Mouse (Mus musculus): ENCODE data around the gene T. TPM values are rescaled to one million over a fixed set of nuclear protein-coding genes. Genes with fewer than 3 reads are reported as not detected.
A peak's percentile ranks its signal among the peaks of the same experiment; 100 is the strongest.

T gene
- total and polyA plus RNA-seq, 2 experiments from 2014 or later = 0.31 to 0.52 TPM

DNA sequence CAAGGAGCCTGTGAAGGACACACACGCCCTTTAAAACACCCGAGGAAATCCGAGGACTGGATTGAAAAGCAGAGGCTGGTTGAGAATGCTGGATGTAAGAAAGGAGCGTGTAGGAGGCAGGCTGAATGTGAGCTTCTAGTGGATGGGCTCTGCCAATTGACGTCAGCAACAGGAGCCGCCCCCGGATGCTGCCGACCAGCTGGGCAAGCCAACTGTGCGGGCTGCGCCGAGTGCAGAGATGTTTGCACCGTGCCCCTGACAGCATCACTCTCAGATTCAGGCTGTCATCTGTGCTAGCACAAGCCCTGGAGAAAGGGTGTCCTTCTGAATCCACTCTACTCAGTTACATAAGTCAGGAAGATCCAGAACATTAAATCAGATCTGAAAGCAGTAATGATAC is 53.6 kb downstream of the T start:
- H3K9ac ChIP-seq (replicated peaks; ENCODE audit: low read length) = no peak overlapping the region
- peak; percentile 49 for DNase-seq (ENCODE audit: low spot score)
- H3K9me3 ChIP-seq (ENCODE audit: low read length) = no peaks in the 10 kb centered on the region
- H3K27me3 ChIP-seq (ENCODE audit: insufficient read depth, low read length) = no peaks in the 10 kb centered on the region
- 0 out of 2 replicates have a peak overlapping the region, but pooled peaks have one; percentile 0 for H3K4me2 ChIP-seq (ENCODE audit: low read depth, low read length)
- no peaks in the 10 kb centered on the region for H3K4me1 ChIP-seq (ENCODE audit: insufficient read depth, low read length)
- H3K27ac ChIP-seq = no peak overlapping the region
- no peak for TF ChIP-seq CTCF (IDR thresholded peaks at IDR 0.05; ENCODE audit: low read depth)
- H3K4me3 ChIP-seq (ENCODE audit: low read length) = no peak overlapping the region
- H3K36me3 ChIP-seq (ENCODE audit: insufficient read depth, low read length) = no peaks in the 10 kb centered on the region
- 44% methylated on average over 12 of the region's 12 CpGs for WGBS
- ATAC-seq = no peak

DNA sequence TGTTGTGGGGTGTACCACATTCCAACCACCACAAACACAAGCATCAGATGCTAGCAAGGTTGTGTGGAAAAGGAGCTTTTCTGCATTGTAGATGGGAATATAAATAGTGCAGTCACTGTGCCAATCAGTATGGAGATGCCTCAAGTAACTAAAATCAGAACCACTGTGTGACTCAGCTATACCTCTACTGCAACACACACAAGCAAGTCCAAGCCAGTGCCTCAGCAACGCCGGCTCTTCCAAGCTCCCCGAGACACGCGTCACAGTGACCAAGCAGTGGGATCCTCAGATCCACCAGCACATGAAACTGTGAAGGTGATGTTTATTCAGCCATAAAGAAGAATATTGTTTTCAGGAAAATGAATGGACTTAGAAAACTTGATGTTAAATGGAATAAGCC is 56.7 kb downstream of the T start:
- no peak overlapping the region for H3K9ac ChIP-seq (replicated peaks; ENCODE audit: low read length)
- H3K4me3 ChIP-seq (ENCODE audit: low read length) = no peak overlapping the region
- no peak overlapping the region for H3K27ac ChIP-seq
- no peak for DNase-seq (ENCODE audit: low spot score)
- no peaks in the 10 kb centered on the region for H3K9me3 ChIP-seq (ENCODE audit: low read length)
- no peak overlapping the region for H3K4me2 ChIP-seq (ENCODE audit: low read depth, low read length)
- H3K4me1 ChIP-seq (ENCODE audit: insufficient read depth, low read length) = no peaks in the 10 kb centered on the region
- H3K27me3 ChIP-seq (ENCODE audit: insufficient read depth, low read length) = no peaks in the 10 kb centered on the region
- 87% methylated on average over 5 of the region's 5 CpGs for WGBS
- TF ChIP-seq CTCF (IDR thresholded peaks at IDR 0.05; ENCODE audit: low read depth) = no peak
- no peak for ATAC-seq
- no peaks in the 10 kb centered on the region for H3K36me3 ChIP-seq (ENCODE audit: insufficient read depth, low read length)

Other genes with a start within 250 kb of the T start
- gene Ccr6, start 198.4 kb upstream of the T start, total RNA-seq (2014; rRNA removed) = not detected in 2 replicates
- not detected in 2 replicates for gene Ccr6, start 198.4 kb upstream of the T start, polyA plus RNA-seq (2015; fragmentation: Nextera tagmentation; extraction: Ambion mirVana)
- gene Mpc1, start 151.5 kb upstream of the T start, total RNA-seq (2014; rRNA removed) = 485 and 522 TPM in 2 replicates
- gene Mpc1, start 151.5 kb upstream of the T start, polyA plus RNA-seq (2015; fragmentation: Nextera tagmentation; extraction: Ambion mirVana) = 608 and 645 TPM in 2 replicates
- gene Sft2d1, start 123.3 kb upstream of the T start, total RNA-seq (2014; rRNA removed) = 74.5 and 98.7 TPM in 2 replicates
- gene Sft2d1, start 123.3 kb upstream of the T start, polyA plus RNA-seq (2015; fragmentation: Nextera tagmentation; extraction: Ambion mirVana) = 171 and 172 TPM in 2 replicates
- gene Prr18, start 97.0 kb upstream of the T start, total RNA-seq (2014; rRNA removed) = 40.9 and 41.2 TPM in 2 replicates
- gene Prr18, start 97.0 kb upstream of the T start, polyA plus RNA-seq (2015; fragmentation: Nextera tagmentation; extraction: Ambion mirVana) = 17.6 and 18.0 TPM in 2 replicates
- 0.10 and 0.11 TPM in 2 replicates for gene T2, start 78.4 kb upstream of the T start, total RNA-seq (2014; rRNA removed)
- 0.55 and 0.69 TPM in 2 replicates for gene T2, start 78.4 kb upstream of the T start, polyA plus RNA-seq (2015; fragmentation: Nextera tagmentation; extraction: Ambion mirVana)
- gene Pde10a, start 90.9 kb downstream of the T start, total RNA-seq (2014; rRNA removed) = 37.8 and 38.5 TPM in 2 replicates
- 8.2 and 8.4 TPM in 2 replicates for gene Pde10a, start 90.9 kb downstream of the T start, polyA plus RNA-seq (2015; fragmentation: Nextera tagmentation; extraction: Ambion mirVana)
- gene Gm17087, start 132.5 kb downstream of the T start, total RNA-seq (2014; rRNA removed) = not detected in 2 replicates
- not detected in 2 replicates for gene Gm17087, start 132.5 kb downstream of the T start, polyA plus RNA-seq (2015; fragmentation: Nextera tagmentation; extraction: Ambion mirVana)

Measured in hindbrain, postnatal 0 days (tissue).